Mouse (Mus musculus) ES-Bruce4 (cell line): Measurements from ENCODE around the gene Galk2. TPM values are rescaled to one million over a fixed set of nuclear protein-coding genes. Genes with fewer than 3 reads are reported as not detected.

ENCODE experiments used
- H3K27ac ChIP-seq: 2 replicates; pipeline ENCODE4 v1.5.1; 2012; ENCODE audit warnings: low read length, inconsistent platforms; ENCODE audit not compliant: insufficient read depth
- H3K27me3 ChIP-seq: 2 replicates; pipeline ENCODE4 v1.6.1; 2012; ENCODE audit warnings: mild to moderate bottlenecking, low read length, inconsistent platforms; ENCODE audit not compliant: control insufficient read depth, poor library complexity, insufficient read depth, severe bottlenecking
- H3K36me3 ChIP-seq: 2 replicates; pipeline ENCODE4 v1.6.1; 2012; ENCODE audit warnings: inconsistent platforms, mild to moderate bottlenecking, low read length, moderate library complexity; ENCODE audit not compliant: control insufficient read depth, poor library complexity, insufficient read depth, severe bottlenecking
- H3K4me1 ChIP-seq: one replicate; pipeline ENCODE4 v1.8.1; 2011; ENCODE audit warnings: low read length; ENCODE audit not compliant: control insufficient read depth, insufficient read depth
- H3K4me3 ChIP-seq: 2 replicates; pipeline ENCODE4 v1.5.1; 2011; ENCODE audit warnings: low read depth, mild to moderate bottlenecking, low read length
- H3K9ac ChIP-seq: 2 replicates; pipeline ENCODE4 v1.6.1; 2012; ENCODE audit warnings: low read depth, mild to moderate bottlenecking, inconsistent platforms; ENCODE audit not compliant: poor library complexity, severe bottlenecking
- H3K9me3 ChIP-seq: replicated peaks from 2 replicates; pipeline ENCODE4 v1.6.1; 2012; ENCODE audit warnings: mild to moderate bottlenecking, low read length, inconsistent platforms; ENCODE audit not compliant: control insufficient read depth, poor library complexity, insufficient read depth, severe bottlenecking
- CTCF ChIP-seq: IDR thresholded peaks from one replicate; pipeline ENCODE4 v1.8.1; 2011; ENCODE audit warnings: low read depth, low read length
- EP300 ChIP-seq: IDR thresholded peaks from 2 replicates; pipeline ENCODE4 v1.6.1; 2011; ENCODE audit warnings: low read depth, low read length; ENCODE audit not compliant: insufficient read depth
- POLR2A ChIP-seq: IDR thresholded peaks from one replicate; pipeline ENCODE4 v1.8.1; 2011; ENCODE audit warnings: low read length; ENCODE audit not compliant: insufficient read depth
- polyA plus RNA-seq: library from polyadenylated mRNA; stranded (reverse); fragments of >200 nt; gene quantifications from 2 replicates; pipeline ENCODE4 v1.2.4, GENCODE M21; 2011; ENCODE audit warnings: low read depth; ENCODE audit not compliant: missing spikeins, insufficient read depth, insufficient read length

The Galk2 gene
- polyA plus RNA-seq, 1 experiment = 19.0 TPM

- TF ChIP-seq CTCF = no peak
- no peak for TF ChIP-seq EP300
- no peak for TF ChIP-seq POLR2A
- Histone ChIP-seq H3K27ac (no peak overlapping the region), H3K27me3 (no peaks in the 10 kb centered on the region)
Observed at GRCm38 (mm10) chr2:125893096-125893495, 34.2 kb downstream of the Galk2 start.

GRCm38 (mm10) chr2:125895099-125895498 lies 36.2 kb downstream of the Galk2 start:
- Histone ChIP-seq H3K9me3 (no peaks in the 10 kb centered on the region), H3K27ac (no peak overlapping the region), H3K36me3 (no peaks in the 10 kb centered on the region), H3K9ac (no peak overlapping the region), H3K4me3 (no peak overlapping the region), H3K27me3 (no peaks in the 10 kb centered on the region), H3K4me1 (no peaks in the 10 kb centered on the region)
- TF ChIP-seq EP300 (no peak), POLR2A (no peak), CTCF (no peak)

More at GRCm38 (mm10) chr2:125893096-125893495, 34.2 kb downstream of the Galk2 start:
- Histone ChIP-seq H3K4me1 (no peaks in the 10 kb centered on the region), H3K9me3 (no peaks in the 10 kb centered on the region), H3K36me3 (no peaks in the 10 kb centered on the region), H3K4me3 (no peak overlapping the region), H3K9ac (no peak overlapping the region)

GRCm38 (mm10) chr2:125896355-125896754 lies 37.4 kb downstream of the Galk2 start:
- Histone ChIP-seq H3K27me3 (no peaks in the 10 kb centered on the region), H3K27ac (no peak overlapping the region), H3K9me3 (no peaks in the 10 kb centered on the region), H3K9ac (no peak overlapping the region), H3K36me3 (no peaks in the 10 kb centered on the region), H3K4me1 (no peaks in the 10 kb centered on the region), H3K4me3 (no peak overlapping the region)
- TF ChIP-seq CTCF (no peak), EP300 (no peak), POLR2A (no peak)

- Histone ChIP-seq H3K27me3 (no peaks in the 10 kb centered on the region), H3K27ac (no peak overlapping the region), H3K9me3 (no peaks in the 10 kb centered on the region), H3K36me3 (no peaks in the 10 kb centered on the region), H3K4me3 (no peak overlapping the region), H3K4me1 (no peaks in the 10 kb centered on the region), H3K9ac (no peak overlapping the region)
- TF ChIP-seq EP300 = no peak
- no peak for TF ChIP-seq POLR2A
- no peak for TF ChIP-seq CTCF
Observed at GRCm38 (mm10) chr2:125900797-125901410, 42.0 kb downstream of the Galk2 start.

- TF ChIP-seq CTCF = no peak
- TF ChIP-seq POLR2A = no peak
- no peak for TF ChIP-seq EP300
- Histone ChIP-seq H3K36me3 (no peaks in the 10 kb centered on the region), H3K27ac (no peak overlapping the region)
Observed at GRCm38 (mm10) chr2:125901426-125901825, 42.5 kb downstream of the Galk2 start.

GRCm38 (mm10) chr2:125906407-125907066 lies 47.6 kb downstream of the Galk2 start:
- Histone ChIP-seq H3K36me3 (no peaks in the 10 kb centered on the region), H3K4me3 (no peak overlapping the region), H3K9ac (no peak overlapping the region), H3K27me3 (no peaks in the 10 kb centered on the region), H3K4me1 (no peaks in the 10 kb centered on the region), H3K27ac (no peak overlapping the region), H3K9me3 (no peaks in the 10 kb centered on the region)
- TF ChIP-seq EP300 (no peak), CTCF (no peak), POLR2A (no peak)

More at GRCm38 (mm10) chr2:125901426-125901825, 42.5 kb downstream of the Galk2 start:
- no peaks in the 10 kb centered on the region for H3K4me1 ChIP-seq
- no peak overlapping the region for H3K4me3 ChIP-seq
- H3K9me3 ChIP-seq = no peaks in the 10 kb centered on the region
- H3K9ac ChIP-seq = no peak overlapping the region
- no peaks in the 10 kb centered on the region for H3K27me3 ChIP-seq
